Mouse (Mus musculus) lung, postnatal 0 days (tissue): Measurements from ENCODE around the gene Insig2. TPM values are rescaled to one million over a fixed set of nuclear protein-coding genes. Genes with fewer than 3 reads are reported as not detected.

Experiments
- ATAC-seq: fragments of 200-750 bp; cut with Nextera tagmentation; 2 replicates; pipeline ENCODE4 v1.8.0; 2017; ENCODE audit warnings: moderate library complexity
- DNase-seq: peaks from one replicate; pipeline ENCODE4 v3.0.0-alpha.2; 2016; ENCODE audit warnings: low spot score
- H3K27ac ChIP-seq: fragments of 300-500 bp; sonication (generic); 2 replicates; pipeline ENCODE4 v1.5.1; 2014; ENCODE audit warnings: antibody characterized with exemption, mild to moderate bottlenecking, low read length, mixed read lengths
- H3K27me3 ChIP-seq: fragments of 300-500 bp; sonication (generic); replicated peaks from 2 replicates; pipeline ENCODE4 v1.6.1; 2014; ENCODE audit warnings: low read length, mixed read lengths; ENCODE audit not compliant: insufficient read depth
- H3K36me3 ChIP-seq: fragments of 300-500 bp; sonication (generic); 2 replicates; pipeline ENCODE4 v1.6.1; 2014; ENCODE audit warnings: low read length, mixed read lengths; ENCODE audit not compliant: insufficient read depth
- H3K4me1 ChIP-seq: fragments of 300-500 bp; sonication (generic); 2 replicates; pipeline ENCODE4 v1.6.1; 2014; ENCODE audit warnings: antibody characterized with exemption, low read depth, low read length, mixed read lengths; ENCODE audit not compliant: insufficient read depth
- H3K4me2 ChIP-seq: fragments of 300-500 bp; sonication (generic); replicated peaks from 2 replicates; pipeline ENCODE4 v1.6.1; 2014; ENCODE audit warnings: low read depth, mild to moderate bottlenecking, low read length, moderate library complexity, mixed read lengths
- H3K4me3 ChIP-seq: fragments of 300-500 bp; sonication (generic); 2 replicates; pipeline ENCODE4 v1.5.1; 2014; ENCODE audit warnings: low read depth, low read length
- H3K9ac ChIP-seq: fragments of 300-500 bp; sonication (generic); replicated peaks from 2 replicates; pipeline ENCODE4 v1.6.1; 2014; ENCODE audit warnings: low read depth, mild to moderate bottlenecking
- H3K9me3 ChIP-seq: fragments of 300-500 bp; sonication (generic); 2 replicates; pipeline ENCODE4 v1.6.1; 2016; ENCODE audit warnings: low read length, mixed read lengths
- CTCF ChIP-seq: IDR thresholded peaks from 2 replicates; pipeline ENCODE4 v1.5.1; 2016; ENCODE audit warnings: antibody characterized with exemption, mild to moderate bottlenecking
- EP300 ChIP-seq: IDR thresholded peaks from 2 replicates; pipeline ENCODE4 v1.6.1; 2016; ENCODE audit warnings: antibody characterized with exemption, mild to moderate bottlenecking, control low read depth
- WGBS: fragments of 180-500 bp; shearing (Covaris S2); extraction: QIAGEN DNeasy Blood & Tissue Kit; methylation state at CpG from one replicate; pipeline ENCODE4 v1.1.7; 2014; 5-methylcytosine and 5-hydroxymethylcytosine counted together
- polyA plus RNA-seq: library from polyadenylated mRNA; unstranded; fragments of >200 nt; fragmentation: Nextera tagmentation; extraction: Ambion mirVana; gene quantifications from 2 replicates; pipeline ENCODE4 v1.2.1, GENCODE M21; 2015

The Insig2 gene
- 60.0 and 69.6 TPM in 2 replicates for polyA plus RNA-seq

DNA sequence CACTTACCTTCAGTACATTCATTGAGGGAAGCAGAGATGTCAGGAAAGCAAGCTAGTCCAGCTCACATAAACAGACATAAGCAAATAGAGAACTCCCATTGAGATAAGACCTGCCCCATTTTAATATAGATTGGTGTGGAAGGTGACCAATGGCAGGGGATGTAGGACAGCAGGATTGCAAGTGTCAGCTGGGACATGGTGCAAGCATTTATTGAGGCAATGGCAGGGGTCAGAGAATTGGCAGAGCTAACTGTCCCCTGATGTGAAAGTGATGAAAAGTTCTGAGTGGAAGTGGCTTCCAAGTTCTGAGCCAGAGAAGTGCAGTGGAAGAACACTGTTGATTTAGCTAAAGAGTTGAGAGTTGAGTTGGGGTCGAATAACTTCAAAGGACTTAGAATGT, at the start of gene Insig2:
Insig2 (minus strand) TSS at position 105 of the 400 bp plus-strand sequence.
- Histone ChIP-seq H3K4me3 (no peak within 1 kb of the TSS), H3K27ac (no peak within 1 kb of the TSS), H3K4me2 (no peak within 1 kb of the TSS), H3K4me1 (no peaks in the 10 kb centered on the region), H3K9me3 (no peaks in the 10 kb centered on the region), H3K27me3 (no peaks in the 10 kb centered on the region), H3K9ac (no peak within 1 kb of the TSS), H3K36me3 (no peaks in the 10 kb centered on the region)
- DNase-seq (no peak), ATAC-seq (no peak)
- 57% methylated on average over 1 of the region's 1 CpGs for WGBS
- no peak for TF ChIP-seq EP300
- no peak for TF ChIP-seq CTCF

DNA sequence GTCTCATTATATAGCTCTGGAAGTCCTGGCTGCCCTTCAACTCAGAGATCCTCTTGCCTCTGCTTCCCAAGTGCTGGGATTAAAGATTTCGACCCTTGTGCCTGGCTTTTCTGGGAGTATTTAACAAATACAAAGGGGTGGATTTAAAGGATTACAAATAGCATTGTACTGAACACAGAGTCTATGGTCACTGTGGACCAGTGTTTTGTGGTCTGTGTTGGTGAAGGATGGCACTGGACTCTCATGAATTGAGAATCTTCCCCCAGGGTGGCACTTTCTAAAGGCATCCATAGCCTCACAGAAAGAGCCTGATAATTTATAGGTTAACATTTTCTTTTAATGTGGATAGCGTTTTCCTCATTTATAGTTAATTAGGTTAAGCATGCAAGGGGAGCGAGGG, 49.2 kb upstream of the Insig2 start:
- Histone ChIP-seq H3K4me2 (no peak overlapping the region), H3K9me3 (no peaks in the 10 kb centered on the region), H3K4me1 (no peaks in the 10 kb centered on the region), H3K36me3 (no peaks in the 10 kb centered on the region), H3K27ac (no peak overlapping the region), H3K27me3 (no peaks in the 10 kb centered on the region), H3K4me3 (no peak overlapping the region), H3K9ac (no peak overlapping the region)
- ATAC-seq (no peak), DNase-seq (no peak)
- TF ChIP-seq CTCF (no peak), EP300 (no peak)
- WGBS = 77% methylated on average over 3 of the region's 3 CpGs

DNA sequence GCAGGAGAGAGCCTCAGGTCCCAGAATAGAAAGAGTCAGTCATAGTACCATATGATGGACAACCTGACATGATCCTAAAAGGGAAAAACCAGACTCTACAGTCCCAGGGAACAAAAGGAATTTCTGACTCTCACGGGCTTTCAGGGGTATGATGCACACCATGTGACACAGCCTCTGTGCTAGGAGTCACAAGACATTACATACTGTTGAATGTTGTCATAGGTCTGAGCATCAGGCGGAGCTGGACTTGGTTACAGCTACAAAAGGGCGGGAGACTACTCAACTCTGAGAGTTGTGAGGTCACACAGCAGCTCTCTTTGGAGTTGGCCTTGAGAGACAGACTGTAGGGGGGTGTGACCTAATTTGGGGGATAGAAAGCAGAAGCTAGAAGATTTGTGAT, 47.6 kb upstream of the Insig2 start:
- no peak for TF ChIP-seq EP300
- no peak for TF ChIP-seq CTCF
- Histone ChIP-seq H3K9me3 (no peaks in the 10 kb centered on the region), H3K36me3 (no peaks in the 10 kb centered on the region), H3K4me1 (no peaks in the 10 kb centered on the region), H3K4me3 (no peak overlapping the region), H3K27me3 (no peaks in the 10 kb centered on the region), H3K9ac (no peak overlapping the region), H3K27ac (no peak overlapping the region), H3K4me2 (no peak overlapping the region)
- ATAC-seq (no peak), DNase-seq (no peak)
- WGBS = 71% methylated on average over 3 of the region's 3 CpGs

DNA sequence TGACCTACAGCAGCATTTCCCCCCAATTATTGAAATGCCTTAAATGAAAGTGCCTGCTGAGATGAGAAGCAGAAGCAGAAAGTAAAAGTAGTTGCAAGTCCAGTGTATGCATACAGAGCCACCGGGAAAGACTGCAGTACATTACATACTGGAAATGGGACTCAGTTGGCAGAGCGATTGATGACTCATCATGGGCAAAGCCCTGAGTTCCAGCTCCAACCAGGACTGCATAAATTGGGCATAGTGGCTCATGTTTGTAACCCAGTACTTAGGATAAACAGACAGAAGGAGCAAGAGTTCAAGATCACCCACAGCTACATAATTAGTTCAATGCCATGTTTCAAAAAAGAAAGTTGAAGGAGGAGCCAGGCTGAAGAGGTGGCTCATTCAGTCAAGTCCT, 45.5 kb upstream of the Insig2 start:
- Histone ChIP-seq H3K9me3 (no peaks in the 10 kb centered on the region), H3K27me3 (no peaks in the 10 kb centered on the region), H3K36me3 (no peaks in the 10 kb centered on the region), H3K4me3 (no peak overlapping the region), H3K4me2 (no peak overlapping the region), H3K9ac (no peak overlapping the region), H3K27ac (no peak overlapping the region), H3K4me1 (no peaks in the 10 kb centered on the region)
- WGBS = 78% methylated on average over 2 of the region's 2 CpGs
- no peak for TF ChIP-seq EP300
- no peak for TF ChIP-seq CTCF
- DNase-seq (no peak), ATAC-seq (no peak)

DNA sequence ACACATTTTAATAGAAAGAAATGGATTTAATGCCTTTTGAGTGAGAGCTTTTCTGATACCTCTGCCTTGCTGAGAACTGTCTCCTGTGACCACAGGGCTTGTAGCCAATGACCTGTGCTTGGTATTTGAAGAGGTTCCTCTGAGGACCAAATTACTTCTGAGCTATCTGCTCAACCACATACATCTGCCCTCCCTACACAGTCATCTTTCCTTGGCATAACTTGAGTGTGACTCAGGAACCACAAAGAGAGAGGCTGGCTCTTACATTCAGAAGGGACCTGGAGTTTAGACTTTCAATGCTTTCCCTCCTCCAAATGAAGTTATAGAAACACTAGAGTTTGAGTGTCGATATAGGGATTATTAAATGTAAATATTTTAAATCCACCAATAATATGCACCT, 45.0 kb upstream of the Insig2 start:
- Histone ChIP-seq H3K36me3 (no peaks in the 10 kb centered on the region), H3K4me3 (no peak overlapping the region), H3K4me1 (no peaks in the 10 kb centered on the region), H3K9ac (no peak overlapping the region), H3K9me3 (no peaks in the 10 kb centered on the region), H3K27me3 (no peaks in the 10 kb centered on the region), H3K4me2 (no peak overlapping the region), H3K27ac (no peak overlapping the region)
- DNase-seq = no peak
- no peak for ATAC-seq
- WGBS = 87% methylated on average over 1 of the region's 1 CpGs
- no peak for TF ChIP-seq CTCF
- no peak for TF ChIP-seq EP300

DNA sequence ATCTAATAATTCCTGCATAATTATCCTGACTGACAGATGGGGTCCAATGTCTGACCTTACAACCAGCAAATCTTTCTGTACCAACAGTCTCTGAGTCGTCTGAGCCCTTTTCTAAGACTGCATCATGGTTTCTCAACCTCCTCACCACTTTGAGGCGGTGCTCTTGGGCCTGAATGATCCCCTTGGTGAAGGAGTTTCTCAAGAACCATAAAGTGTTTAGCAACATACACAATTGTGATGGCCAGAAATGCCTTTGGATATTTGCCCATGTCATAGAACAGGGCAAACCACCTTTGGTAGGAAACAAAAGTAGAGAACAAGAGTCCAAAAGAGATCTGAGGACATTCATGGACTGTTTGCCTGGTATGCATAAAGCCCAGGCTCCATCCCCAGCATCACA, 41.2 kb upstream of the Insig2 start:
- Histone ChIP-seq H3K27ac (no peak overlapping the region), H3K4me2 (no peak overlapping the region), H3K9ac (no peak overlapping the region), H3K36me3 (no peaks in the 10 kb centered on the region), H3K4me1 (no peaks in the 10 kb centered on the region), H3K9me3 (no peaks in the 10 kb centered on the region), H3K4me3 (no peak overlapping the region), H3K27me3 (no peaks in the 10 kb centered on the region)
- WGBS = 43% methylated on average over 2 of the region's 2 CpGs
- TF ChIP-seq CTCF = no peak
- TF ChIP-seq EP300 = no peak
- ATAC-seq (no peak), DNase-seq (peak; percentile 50)

DNA sequence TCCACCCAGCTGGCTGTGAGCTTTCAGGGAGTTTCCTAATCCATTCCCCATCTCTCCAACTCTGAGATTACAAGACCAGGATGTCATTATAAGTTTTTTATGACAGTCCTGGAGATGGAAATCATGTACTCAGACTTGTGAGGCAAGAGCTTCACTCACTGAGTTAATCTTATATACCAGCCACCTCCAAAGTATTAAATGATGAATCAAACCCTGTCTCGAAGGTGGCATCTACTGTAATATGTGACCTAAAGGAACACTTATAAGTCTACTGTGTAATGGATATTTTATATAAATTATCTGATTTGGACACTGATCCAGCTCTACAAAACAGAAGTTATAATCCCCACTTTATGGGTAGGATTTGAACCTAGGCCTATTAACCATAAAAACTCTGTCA, 40.3 kb upstream of the Insig2 start:
- H3K9me3 ChIP-seq = no peaks in the 10 kb centered on the region
- H3K9ac ChIP-seq = no peak overlapping the region
- ATAC-seq (no peak), DNase-seq (no peak)
- no peak overlapping the region for H3K27ac ChIP-seq
- H3K27me3 ChIP-seq = no peaks in the 10 kb centered on the region
- no peaks in the 10 kb centered on the region for H3K36me3 ChIP-seq
- WGBS = 94% methylated on average over 1 of the region's 1 CpGs
- H3K4me3 ChIP-seq = no peak overlapping the region
- H3K4me1 ChIP-seq = no peaks in the 10 kb centered on the region
- no peak for TF ChIP-seq CTCF
- TF ChIP-seq EP300 = no peak
- H3K4me2 ChIP-seq = no peak overlapping the region
